ENCODE assay signal across 9 mouse cellular contexts in the genomic region with DNA sequence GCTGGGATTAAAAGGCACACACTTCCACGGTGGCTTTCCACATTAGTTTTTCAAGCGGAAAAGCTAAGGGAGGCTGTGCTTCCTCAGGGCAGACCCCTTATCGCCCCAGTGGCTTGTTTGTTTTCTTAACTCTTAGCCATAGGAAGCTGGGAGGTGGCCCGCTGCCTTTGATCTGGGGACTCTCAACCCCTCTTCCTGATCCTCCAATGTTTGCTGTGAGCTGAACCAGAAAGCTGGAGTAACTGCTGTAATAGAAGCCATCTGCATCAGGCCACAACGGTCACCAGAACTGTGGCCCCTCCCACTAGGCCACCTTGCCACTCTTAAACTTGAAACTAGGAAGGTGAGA. TPM values are rescaled to one million over a fixed set of nuclear protein-coding genes. Genes with fewer than 3 reads are reported as not detected.
A peak's percentile ranks its signal among the peaks of the same experiment; 100 is the strongest.
DNase-seq lines count a peak whose midpoint lies in the region; ATAC-seq and TF ChIP-seq lines count a peak whose summit lies in the region.
"Had no signal": no experiment of that assay in that cellular context is flagged by ENCODE, and none has a peak within 500 bp of the region (broad histone marks: within the 10 kb centered on the region; RNA-seq: fewer than 3 reads in every experiment).

A gene (plus strand): TSS at position 182 of the 349 bp plus-strand sequence.

- H3K27ac ChIP-seq in kidney, embryonic 14.5 days (ENCODE audit: low read depth, low read length): peak within 1 kb of the TSS; percentile 93
- peak within 1 kb of the TSS; percentile 39 for H3K27ac ChIP-seq in embryonic facial prominence, embryonic 13.5 days
- no peak within 1 kb of the TSS for H3K27ac ChIP-seq in hindbrain, embryonic 13.5 days
- peak within 1 kb of the TSS; percentile 89 for H3K27ac ChIP-seq in liver, postnatal 0 days (ENCODE audit: low read depth)

- DNase-seq in kidney, postnatal 36 days: no peak
- no peak for DNase-seq in liver, postnatal 0 days
- DNase-seq in layer of hippocampus, postnatal 14 days (ENCODE audit: low spot score in 2 of 2): no peak
- DNase-seq in gastrocnemius, postnatal 10 days: no peak

- peaks cover 3% of the 10 kb centered on the region; the same call in 1 of the 2 replicates for H3K36me3 ChIP-seq in kidney, embryonic 14.5 days (ENCODE audit: control insufficient read depth, insufficient read depth, low read length)
- no peaks in the 10 kb centered on the region for H3K36me3 ChIP-seq in embryonic facial prominence, embryonic 13.5 days
- H3K36me3 ChIP-seq in hindbrain, embryonic 13.5 days: no peaks in the 10 kb centered on the region
- H3K36me3 ChIP-seq in liver, postnatal 0 days (replicated peaks; ENCODE audit: insufficient read depth, low read length): no peaks in the 10 kb centered on the region

- no peak for TF ChIP-seq EP300 in liver, postnatal 0 days (IDR thresholded peaks at IDR 0.05; ENCODE audit: low read depth)

- H3K27me3 ChIP-seq in kidney, embryonic 14.5 days (ENCODE audit: control insufficient read depth, insufficient read depth, low read length): peaks cover 14% of the 10 kb centered on the region; the same call in 1 of the 2 replicates
- H3K27me3 ChIP-seq in embryonic facial prominence, embryonic 13.5 days: peaks cover 42% of the 10 kb centered on the region
- H3K27me3 ChIP-seq in hindbrain, embryonic 13.5 days: peaks cover 53% of the 10 kb centered on the region
- H3K27me3 ChIP-seq in liver, postnatal 0 days (ENCODE audit: insufficient read depth, low read length): peaks cover 16% of the 10 kb centered on the region; the same call in 1 of the 2 replicates
- H3K27me3 ChIP-seq: Patski had no signal

- peak within 1 kb of the TSS; percentile 53 for H3K9ac ChIP-seq in kidney, embryonic 14.5 days (ENCODE audit: low read depth, low read length)
- peak within 1 kb of the TSS; percentile 61 for H3K9ac ChIP-seq in embryonic facial prominence, embryonic 13.5 days
- H3K9ac ChIP-seq in hindbrain, embryonic 13.5 days: peak within 1 kb of the TSS; percentile 51; the same call in 1 of the 2 replicates
- peak within 1 kb of the TSS; percentile 80 for H3K9ac ChIP-seq in liver, postnatal 0 days (replicated peaks)

- peaks cover 12% of the 10 kb centered on the region for H3K4me1 ChIP-seq in kidney, embryonic 14.5 days (ENCODE audit: control insufficient read depth, insufficient read depth, low read length)
- peaks cover 21% of the 10 kb centered on the region for H3K4me1 ChIP-seq in embryonic facial prominence, embryonic 13.5 days
- H3K4me1 ChIP-seq in hindbrain, embryonic 13.5 days (replicated peaks): peaks cover 10% of the 10 kb centered on the region
- peaks cover 3% of the 10 kb centered on the region; the same call in 1 of the 2 replicates for H3K4me1 ChIP-seq in liver, postnatal 0 days (ENCODE audit: insufficient read depth)

- no peak for TF ChIP-seq CTCF in liver, postnatal 0 days (IDR thresholded peaks at IDR 0.05; ENCODE audit: low read depth)

- 4% methylated on average over 5 of the region's 5 CpGs for WGBS in kidney, embryonic 14.5 days
- WGBS in embryonic facial prominence, embryonic 13.5 days: 7% methylated on average over 5 of the region's 5 CpGs
- WGBS in hindbrain, embryonic 13.5 days: 14% methylated on average over 5 of the region's 5 CpGs
- WGBS in liver, postnatal 0 days (ENCODE audit: insufficient replicate concordance): 12% methylated on average over 5 of the region's 5 CpGs

- H3K4me3 ChIP-seq in kidney, embryonic 14.5 days (ENCODE audit: low read length): peak within 1 kb of the TSS; percentile 41
- H3K4me3 ChIP-seq in embryonic facial prominence, embryonic 13.5 days: peak within 1 kb of the TSS; percentile 40
- H3K4me3 ChIP-seq in hindbrain, embryonic 13.5 days: peak within 1 kb of the TSS; percentile 16
- peak within 1 kb of the TSS; percentile 55 for H3K4me3 ChIP-seq in liver, postnatal 0 days (ENCODE audit: low read depth, low read length)

- ATAC-seq in kidney, embryonic 14.5 days (ENCODE audit: low FRiP score, low TSS enrichment): peak; percentile 50
- ATAC-seq in embryonic facial prominence, embryonic 13.5 days (ENCODE audit: insufficient number of reproducible peaks, insufficient read depth, low FRiP score, low TSS enrichment, low read depth): no peak
- ATAC-seq in hindbrain, embryonic 13.5 days (ENCODE audit: low FRiP score): no peak
- ATAC-seq in liver, postnatal 0 days: no peak; the same call in 1 of the 2 replicates
- no peak for ATAC-seq in cerebellum, adult (ENCODE audit: insufficient number of reproducible peaks, low FRiP score, low TSS enrichment)
- ATAC-seq: Patski had no signal

- no peaks in the 10 kb centered on the region for H3K9me3 ChIP-seq in kidney, embryonic 14.5 days (ENCODE audit: control insufficient read depth, low read length)
- H3K9me3 ChIP-seq in embryonic facial prominence, embryonic 13.5 days: no peaks in the 10 kb centered on the region
- H3K9me3 ChIP-seq in hindbrain, embryonic 13.5 days: no peaks in the 10 kb centered on the region
- H3K9me3 ChIP-seq in liver, postnatal 0 days (ENCODE audit: low read length): no peaks in the 10 kb centered on the region

- peak within 1 kb of the TSS; percentile 31 for H3K4me2 ChIP-seq in kidney, embryonic 14.5 days (replicated peaks; ENCODE audit: low read depth, low read length)
- H3K4me2 ChIP-seq in embryonic facial prominence, embryonic 13.5 days: peak within 1 kb of the TSS; percentile 48
- H3K4me2 ChIP-seq in hindbrain, embryonic 13.5 days: peak within 1 kb of the TSS; percentile 25; the same call in 1 of the 2 replicates
- H3K4me2 ChIP-seq in liver, postnatal 0 days (ENCODE audit: low read depth, low read length): peak within 1 kb of the TSS; percentile 49

RNA-seq across cellular contexts. Expression of the gene that starts here (rescaled TPM):
- polyA plus RNA-seq in kidney, embryonic 14.5 days (2014; fragmentation: Nextera tagmentation; extraction: Ambion mirVana): 52.3 and 66.8 TPM in 2 replicates
- 12.4 and 12.5 TPM in 2 replicates for polyA plus RNA-seq in embryonic facial prominence, embryonic 13.5 days (2015; fragmentation: Nextera tagmentation; extraction: Ambion mirVana)
- polyA plus RNA-seq in hindbrain, embryonic 13.5 days (2015; fragmentation: Nextera tagmentation; extraction: Ambion mirVana): 0.22 and 0.36 TPM in 2 replicates
- polyA plus RNA-seq in liver, postnatal 0 days (2015; fragmentation: Nextera tagmentation; extraction: Ambion mirVana): 31.4 and 37.2 TPM in 2 replicates
- total RNA-seq in layer of hippocampus, postnatal 14 days (2021): 1 to 10 TPM; 1.1 to 1.6 TPM
- under 1 TPM; 0.09 to 0.18 TPM for total RNA-seq in gastrocnemius, postnatal 10 days (2021)
